Mouse (Mus musculus) lung, adult 2 months (tissue): ENCODE data around the gene Igf2bp1.

Experiments
- CTCF ChIP-seq: fragments of 200-500 bp; IDR thresholded peaks from 2 replicates; pipeline ENCODE4 v1.5.1; 2011; ENCODE audit warnings: mild to moderate bottlenecking, low read length, control low read depth; ENCODE audit not compliant: insufficient read depth
- POLR2A ChIP-seq: fragments of 200-500 bp; IDR thresholded peaks from 2 replicates; pipeline ENCODE4 v1.6.1; 2011; ENCODE audit warnings: low read depth, mild to moderate bottlenecking, control low read depth, low read length, borderline replicate concordance; ENCODE audit errors: extremely low read depth

DNA sequence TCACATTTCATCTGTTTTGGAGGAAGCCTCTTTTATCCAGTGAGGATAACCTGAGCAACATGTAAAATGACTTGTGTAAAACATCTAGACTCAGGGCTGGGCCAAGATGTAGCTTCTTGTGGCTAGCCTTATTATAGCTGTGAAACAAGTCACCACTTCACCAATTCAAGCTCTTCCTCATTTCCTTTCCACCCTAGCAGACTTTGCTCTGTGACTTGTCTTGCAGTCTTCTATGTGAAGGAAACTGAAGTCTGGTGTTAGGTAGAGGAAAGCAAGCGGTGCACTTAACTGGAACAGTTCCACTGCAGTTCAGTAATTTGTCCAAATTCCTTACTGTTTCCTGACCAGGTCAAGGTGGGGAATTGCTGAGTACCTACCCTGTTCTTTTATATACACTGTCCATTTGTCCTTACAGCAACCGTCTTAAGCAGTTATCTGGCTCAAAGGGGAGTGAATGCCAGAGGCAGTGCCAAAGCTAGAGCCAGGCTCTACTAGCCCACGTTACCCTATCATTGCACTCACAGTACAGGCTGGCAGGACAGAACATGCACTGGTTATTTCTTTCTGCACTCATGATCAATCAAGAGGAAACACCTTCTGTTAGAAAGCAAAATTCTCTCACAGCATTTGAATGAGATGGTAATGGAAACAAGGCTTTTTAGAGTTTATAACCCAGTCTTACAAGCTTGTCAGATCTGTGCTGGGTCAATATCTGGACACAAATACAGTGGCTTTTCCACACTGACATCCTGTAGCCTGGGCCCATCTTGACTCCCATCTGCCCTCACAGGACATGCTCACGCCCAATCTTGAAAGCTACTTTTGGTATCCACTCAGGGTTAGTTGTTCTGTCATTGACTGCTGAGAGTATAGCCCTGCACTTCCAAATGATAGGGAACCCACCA lies 42.0 kb upstream of the Igf2bp1 start:
- TF ChIP-seq POLR2A = no peak
- no peak for TF ChIP-seq CTCF
